Mouse (Mus musculus): ENCODE data around the gene Samhd1.

GRCm38 (mm10) chr2:157144132-157144531 is 9.1 kb upstream of the Samhd1 start:
- TF ChIP-seq CTCF (IDR thresholded peaks at IDR 0.05; ENCODE audit: control insufficient read depth, insufficient read depth, insufficient replicate concordance, low read depth, low read length) = no peak
- TF ChIP-seq POLR2A (IDR thresholded peaks at IDR 0.05; ENCODE audit: control insufficient read depth, low read depth, low read length) = no peak
